Mouse (Mus musculus) heart, embryonic 14.5 days (tissue): ENCODE measurements around the gene Rab9. TPM values are rescaled to one million over a fixed set of nuclear protein-coding genes. Genes with fewer than 3 reads are reported as not detected.

ENCODE experiments used
- polyA plus RNA-seq: library from polyadenylated mRNA; unstranded; fragments of >200 nt; fragmentation: Nextera tagmentation; extraction: Ambion mirVana; gene quantifications from 2 replicates; pipeline ENCODE4 v1.2.1, GENCODE M21; 2014

Rab9 gene
- polyA plus RNA-seq, 1 experiment from 2014 or later, result 36.4 TPM

Other genes starting within 250 kb of the Rab9 start
- gene Gpm6b, start 241.0 kb downstream of the Rab9 start, polyA plus RNA-seq, result 5.2 and 6.0 TPM in 2 replicates
- gene Trappc2, start 39.3 kb downstream of the Rab9 start, polyA plus RNA-seq, result 39.7 and 43.3 TPM in 2 replicates
- 5.2 and 5.8 TPM in 2 replicates for gene Ofd1, start 39.2 kb downstream of the Rab9 start, polyA plus RNA-seq
- gene Tceanc, start 38.7 kb upstream of the Rab9 start, polyA plus RNA-seq, result 6.2 and 6.6 TPM in 2 replicates
- 5.3 and 6.1 TPM in 2 replicates for gene Egfl6, start 105.9 kb upstream of the Rab9 start, polyA plus RNA-seq